Mouse (Mus musculus) liver, embryonic 11.5 days (tissue): ENCODE results near the gene Spock2. TPM values are rescaled to one million over a fixed set of nuclear protein-coding genes. Genes with fewer than 3 reads are reported as not detected.
"Not testable (repeated sequence)": the region's sequence is repeated elsewhere in the genome, so short reads cannot be mapped to it uniquely, and the experiment has no call there.

ENCODE experiments used
- ATAC-seq: fragments of 200-750 bp; cut with Nextera tagmentation; replicated peaks from 2 replicates; pipeline ENCODE4 v1.8.0; 2017; ENCODE audit warnings: moderate number of reproducible peaks, mild to moderate bottlenecking, moderate TSS enrichment, moderate library complexity; ENCODE audit not compliant: low FRiP score
- DNase-seq: peaks from one replicate; pipeline ENCODE4 v3.0.0-alpha.2; 2017; ENCODE audit warnings: low spot score
- H3K27ac ChIP-seq: fragments of 300-500 bp; sonication (generic); 2 replicates; pipeline ENCODE4 v1.5.1; 2014; ENCODE audit warnings: mild to moderate bottlenecking, low read depth, low read length, control low read depth
- H3K27me3 ChIP-seq: fragments of 300-500 bp; sonication (generic); replicated peaks from 2 replicates; pipeline ENCODE4 v1.6.1; 2014; ENCODE audit warnings: low read length, mixed read lengths; ENCODE audit not compliant: control insufficient read depth, insufficient read depth
- H3K36me3 ChIP-seq: fragments of 300-500 bp; sonication (generic); 2 replicates; pipeline ENCODE4 v1.6.1; 2014; ENCODE audit warnings: mild to moderate bottlenecking, low read length, moderate library complexity, mixed read lengths; ENCODE audit not compliant: control insufficient read depth, insufficient read depth
- H3K4me1 ChIP-seq: fragments of 300-500 bp; sonication (generic); replicated peaks from 2 replicates; pipeline ENCODE4 v1.6.1; 2014; ENCODE audit warnings: low read length, mixed read lengths; ENCODE audit not compliant: control insufficient read depth, insufficient read depth
- H3K4me2 ChIP-seq: fragments of 300-500 bp; sonication (generic); 2 replicates; pipeline ENCODE4 v1.6.1; 2014; ENCODE audit warnings: mild to moderate bottlenecking, control low read depth, moderate library complexity
- H3K4me3 ChIP-seq: fragments of 300-500 bp; sonication (generic); 2 replicates; pipeline ENCODE4 v1.5.1; 2014; ENCODE audit warnings: low read depth, low read length, control low read depth
- H3K9ac ChIP-seq: fragments of 300-500 bp; sonication (generic); 2 replicates; pipeline ENCODE4 v1.6.1; 2014; ENCODE audit warnings: low read depth, low read length, control low read depth
- H3K9me3 ChIP-seq: fragments of 300-500 bp; sonication (generic); 2 replicates; pipeline ENCODE4 v1.6.1; 2016; ENCODE audit warnings: low read length, inconsistent platforms, mixed read lengths; ENCODE audit not compliant: control insufficient read depth
- WGBS: fragments of 180-500 bp; shearing (Covaris S2); extraction: QIAGEN DNeasy Blood & Tissue Kit; methylation state at CpG from one replicate; pipeline ENCODE4 v1.1.7; 2014; 5-methylcytosine and 5-hydroxymethylcytosine counted together
- polyA plus RNA-seq: library from polyadenylated mRNA; unstranded; fragments of >200 nt; fragmentation: Nextera tagmentation; extraction: Ambion mirVana; gene quantifications from 2 replicates; pipeline ENCODE4 v1.2.1, GENCODE M21; 2014

The Spock2 gene
- polyA plus RNA-seq, 1 experiment from 2014 or later, result 0.44 TPM

DNA sequence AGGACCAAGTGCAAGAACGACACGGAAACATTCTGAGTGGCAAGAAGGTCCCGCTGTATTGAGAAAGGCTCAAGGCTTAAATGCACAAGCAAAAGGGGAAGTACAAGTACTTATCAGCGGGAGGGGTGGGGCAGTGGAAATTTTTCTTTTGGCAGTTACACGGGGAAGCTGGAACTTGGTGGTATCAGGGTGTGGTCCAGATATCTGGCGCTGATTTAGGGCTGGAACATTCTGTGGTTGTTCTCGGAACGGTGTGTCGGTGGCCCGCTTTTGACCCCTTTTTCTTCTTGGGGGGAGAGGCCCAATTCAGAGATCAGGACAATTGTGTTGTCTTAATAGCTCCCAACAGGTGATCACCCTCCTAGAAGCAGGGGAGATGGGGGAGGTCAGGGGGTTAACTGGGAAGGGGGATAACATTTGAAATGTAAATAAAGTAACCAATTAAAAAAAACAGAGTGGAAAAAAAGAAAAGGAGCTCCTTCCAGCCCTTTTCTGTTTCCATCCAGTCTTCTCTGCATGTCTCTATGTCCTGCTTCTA, 41.6 kb downstream of the Spock2 start:
- H3K9ac ChIP-seq, H3K36me3 ChIP-seq, H3K4me1 ChIP-seq, H3K4me3 ChIP-seq, H3K9me3 ChIP-seq, H3K27ac ChIP-seq, H3K4me2 ChIP-seq, H3K27me3 ChIP-seq, DNase-seq, ATAC-seq: not testable (repeated sequence)
- 72% methylated on average over 10 of the region's 10 CpGs for WGBS

DNA sequence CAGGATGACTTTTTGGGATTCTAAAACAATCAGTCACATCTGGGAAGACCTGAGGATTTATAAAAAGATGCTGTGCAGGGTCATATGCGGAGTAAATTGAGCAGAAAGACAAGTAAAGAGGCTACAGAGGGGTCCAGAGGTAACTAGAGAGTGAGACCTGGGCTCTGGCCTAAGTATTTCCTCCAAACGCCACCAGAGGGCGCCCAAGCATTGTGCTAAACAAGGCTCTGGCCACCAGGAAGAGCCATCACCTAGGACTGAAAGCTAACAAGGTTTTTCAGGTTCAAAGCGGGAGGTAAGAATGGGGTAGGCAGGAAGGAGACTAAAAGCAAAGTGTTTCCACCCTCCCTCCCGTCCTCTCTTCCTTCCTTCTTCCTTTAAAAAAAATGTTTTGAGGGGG, 42.1 kb downstream of the Spock2 start:
- Histone ChIP-seq H3K4me1 (no peaks in the 10 kb centered on the region; the same call in 1 of the 2 replicates), H3K4me2 (no peak overlapping the region), H3K27ac (no peak overlapping the region), H3K4me3 (no peak overlapping the region), H3K36me3 (no peaks in the 10 kb centered on the region), H3K27me3 (no peaks in the 10 kb centered on the region), H3K9me3 (no peaks in the 10 kb centered on the region), H3K9ac (no peak overlapping the region)
- ATAC-seq, result no peak
- 4% methylated on average over 5 of the region's 5 CpGs for whole genome bisulfite sequencing
- peak; percentile 68 for DNase-seq

DNA sequence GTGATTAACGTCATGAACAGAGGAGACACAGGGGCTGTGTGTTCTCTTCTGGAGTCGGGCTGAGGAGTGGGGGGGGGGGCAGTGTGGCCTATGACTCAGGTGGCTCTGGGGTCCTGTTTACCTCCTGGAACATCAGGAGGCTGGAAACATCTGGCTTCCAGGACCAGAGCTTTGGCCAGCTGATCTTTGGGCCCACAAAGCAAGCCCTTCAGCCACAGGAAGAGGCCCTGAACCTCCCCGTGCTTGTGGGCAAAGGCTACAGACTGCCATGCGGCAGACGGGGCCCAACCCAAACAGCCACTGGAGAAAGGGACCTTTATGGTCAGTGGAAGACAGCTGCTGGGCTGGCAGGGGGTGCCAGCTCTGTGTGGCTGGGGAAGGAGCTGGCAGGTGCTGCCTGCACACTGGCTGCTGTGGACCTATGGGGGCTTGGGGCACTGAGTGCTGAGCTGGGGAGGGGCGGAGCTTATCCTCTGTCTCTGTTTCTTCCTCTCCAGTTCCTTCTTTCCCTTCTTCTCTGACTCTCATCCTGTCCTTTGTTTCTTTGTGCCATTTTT, 45.2 kb downstream of the Spock2 start:
- Histone ChIP-seq H3K4me3 (no peak overlapping the region), H3K4me2 (no peak overlapping the region), H3K36me3 (no peaks in the 10 kb centered on the region), H3K9ac (no peak overlapping the region), H3K9me3 (no peaks in the 10 kb centered on the region), H3K27me3 (no peaks in the 10 kb centered on the region), H3K27ac (no peak overlapping the region), H3K4me1 (no peaks in the 10 kb centered on the region; the same call in 1 of the 2 replicates)
- DNase-seq (no peak), ATAC-seq (no peak)
- 45% methylated on average over 6 of the region's 6 CpGs for WGBS

DNA sequence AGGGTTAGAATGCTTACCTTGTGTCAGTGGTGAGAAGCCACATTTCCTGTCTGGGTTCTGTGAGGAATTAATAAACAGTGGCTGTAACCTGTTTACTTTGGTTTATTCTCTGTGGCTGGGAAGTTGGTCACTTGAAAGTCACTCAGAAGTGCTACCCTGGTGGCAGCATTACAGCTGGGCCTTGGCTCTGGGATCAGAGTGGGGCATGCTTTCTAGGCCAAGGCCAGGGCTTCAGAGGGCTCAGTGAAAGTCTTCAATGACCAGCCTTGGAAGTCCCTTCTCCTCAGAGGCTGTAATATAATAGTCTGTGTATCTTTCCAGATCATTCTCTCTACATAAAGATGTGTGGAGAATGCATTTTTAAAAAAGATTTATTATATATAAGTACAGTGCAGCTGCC, 50.0 kb downstream of the Spock2 start:
- Histone ChIP-seq H3K4me1 (no peaks in the 10 kb centered on the region), H3K27me3 (no peaks in the 10 kb centered on the region), H3K9ac (no peak overlapping the region), H3K4me2 (no peak overlapping the region), H3K4me3 (no peak overlapping the region), H3K36me3 (no peaks in the 10 kb centered on the region), H3K27ac (no peak overlapping the region), H3K9me3 (no peaks in the 10 kb centered on the region)
- ATAC-seq (no peak), DNase-seq (no peak)

DNA sequence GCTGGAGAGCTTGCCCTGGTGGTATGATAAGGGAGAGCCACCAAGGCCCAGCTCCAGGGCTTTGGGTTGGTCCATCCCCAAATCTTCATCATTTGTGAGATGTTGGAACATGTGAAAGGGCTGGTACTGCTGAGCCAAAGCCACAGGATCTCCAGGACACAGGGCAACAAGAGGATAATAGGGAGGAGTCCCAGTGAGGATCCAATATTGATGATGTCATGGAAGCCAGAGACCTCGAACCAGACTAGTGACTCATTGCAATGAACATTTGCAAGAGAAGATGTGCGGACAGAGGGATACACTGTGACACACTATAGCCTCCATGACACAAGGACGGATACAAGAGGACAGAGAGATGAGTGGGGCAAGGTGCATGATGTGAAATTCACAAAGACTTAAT, 52.1 kb downstream of the Spock2 start:
- Histone ChIP-seq H3K4me2 (no peak overlapping the region), H3K27me3 (no peaks in the 10 kb centered on the region), H3K9me3 (no peaks in the 10 kb centered on the region), H3K4me1 (no peaks in the 10 kb centered on the region), H3K4me3 (no peak overlapping the region), H3K9ac (no peak overlapping the region), H3K27ac (no peak overlapping the region), H3K36me3 (no peaks in the 10 kb centered on the region)
- no peak for DNase-seq
- WGBS, result 74% methylated on average over 3 of the region's 3 CpGs
- ATAC-seq, result no peak

DNA sequence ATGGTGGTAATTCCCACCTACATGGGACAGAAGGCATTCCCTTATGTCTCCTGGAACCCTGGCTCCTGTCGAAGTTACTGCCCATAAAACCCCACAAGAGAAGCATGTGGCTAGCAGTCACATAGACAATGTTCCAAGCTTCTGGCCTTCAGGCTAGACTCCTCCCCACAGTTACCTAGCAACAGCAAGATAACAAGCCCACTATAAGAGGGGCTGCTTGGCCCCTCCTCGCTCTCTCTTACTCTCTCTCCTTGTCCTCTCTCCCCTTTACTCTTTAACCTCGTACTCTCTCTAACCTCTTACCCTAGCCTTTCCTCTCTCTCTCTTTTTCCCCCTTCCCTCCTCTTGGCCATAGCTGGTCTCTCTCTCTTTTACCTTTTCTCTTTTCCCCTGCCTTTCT, 55.4 kb downstream of the Spock2 start:
- DNase-seq, H3K4me3 ChIP-seq, H3K27ac ChIP-seq, ATAC-seq, H3K9me3 ChIP-seq, H3K4me2 ChIP-seq, H3K9ac ChIP-seq, H3K4me1 ChIP-seq, H3K27me3 ChIP-seq, H3K36me3 ChIP-seq: not testable (repeated sequence)
- 63% methylated on average over 3 of the region's 3 CpGs for WGBS

DNA sequence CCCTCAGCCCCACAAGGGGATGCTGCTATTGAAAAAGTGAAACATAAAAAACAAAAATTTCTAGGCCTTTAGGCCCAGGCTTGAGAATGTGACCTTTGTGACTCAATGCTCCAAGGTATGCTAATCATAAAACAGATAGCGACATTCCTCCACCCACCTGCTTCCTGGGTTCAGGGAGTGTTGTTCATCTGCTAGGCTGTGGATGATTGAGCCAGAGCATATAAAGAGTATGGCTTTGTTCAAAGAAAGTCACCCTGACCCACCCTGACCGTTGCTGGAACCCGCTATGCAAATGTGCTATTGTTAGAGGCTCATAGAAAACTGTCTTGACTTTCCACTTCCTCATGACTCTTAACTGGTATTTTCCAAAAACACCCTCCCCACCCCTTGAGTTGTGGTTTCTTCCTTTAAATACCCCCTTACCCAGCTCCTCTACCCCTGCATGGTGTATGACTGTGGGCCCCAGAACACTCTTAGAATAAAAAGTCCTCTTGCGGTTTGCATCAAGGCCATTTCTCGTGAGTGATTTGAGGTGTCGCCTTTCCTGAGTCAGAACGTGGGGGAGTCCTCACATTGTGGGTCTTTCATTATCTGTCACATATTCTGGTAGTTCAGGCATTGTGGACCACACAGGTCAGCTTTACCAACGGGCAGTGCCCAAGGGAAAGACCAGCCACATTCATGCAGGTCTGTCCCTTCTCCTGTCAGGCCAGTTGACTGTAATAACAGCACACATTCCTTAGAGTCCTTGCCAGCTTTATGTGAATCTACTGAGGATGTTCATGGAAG, 56.4 kb downstream of the Spock2 start:
- H3K4me3 ChIP-seq, H3K27ac ChIP-seq, H3K4me2 ChIP-seq, H3K9me3 ChIP-seq, H3K36me3 ChIP-seq, H3K9ac ChIP-seq, H3K4me1 ChIP-seq, H3K27me3 ChIP-seq, ATAC-seq, DNase-seq: not testable (repeated sequence)
- WGBS, result 80% methylated on average over 8 of the region's 8 CpGs

DNA sequence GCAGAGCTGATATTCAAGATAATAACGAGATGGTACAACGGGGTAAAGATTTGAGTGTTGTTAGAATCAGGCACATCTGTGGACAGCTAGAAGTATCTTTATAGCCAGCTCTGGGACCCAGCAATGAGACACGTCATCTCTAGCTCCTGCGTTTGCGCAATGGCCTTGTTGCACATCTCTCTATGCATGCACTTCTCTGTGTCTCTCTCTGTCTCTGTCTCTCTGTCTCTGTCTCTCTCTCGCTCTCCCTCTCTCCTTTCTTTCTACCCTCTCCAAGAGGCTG, 56.9 kb downstream of the Spock2 start:
- Histone ChIP-seq H3K9ac (no peak overlapping the region), H3K9me3 (no peaks in the 10 kb centered on the region), H3K4me2 (no peak overlapping the region), H3K27me3 (no peaks in the 10 kb centered on the region), H3K27ac (no peak overlapping the region), H3K4me1 (no peaks in the 10 kb centered on the region), H3K36me3 (no peaks in the 10 kb centered on the region), H3K4me3 (no peak overlapping the region)
- DNase-seq (no peak), ATAC-seq (no peak)
- WGBS, result 81% methylated on average over 6 of the region's 6 CpGs

DNA sequence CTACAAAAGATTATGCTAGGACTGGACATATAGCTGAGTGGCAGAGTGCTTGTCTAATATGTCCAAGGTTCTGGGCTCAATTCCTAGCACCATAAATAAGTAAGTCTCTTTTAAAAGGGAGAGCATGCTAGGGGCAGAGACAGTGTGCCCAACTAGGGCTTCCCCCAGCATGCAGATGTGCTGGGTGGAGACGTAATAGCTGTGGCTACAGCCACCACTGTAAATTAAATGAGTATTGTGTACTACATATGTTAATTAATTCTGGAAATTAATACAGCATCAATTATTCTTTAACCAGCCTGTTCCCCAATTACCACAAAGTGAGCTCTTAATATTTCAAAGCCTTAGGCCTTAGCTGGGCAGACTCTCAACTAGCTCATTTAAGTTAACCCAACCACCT, 58.9 kb downstream of the Spock2 start:
- no peak overlapping the region for H3K4me3 ChIP-seq
- H3K9ac ChIP-seq, result no peak overlapping the region
- no peaks in the 10 kb centered on the region for H3K27me3 ChIP-seq
- no peak overlapping the region for H3K4me2 ChIP-seq
- 84% methylated on average over 1 of the region's 1 CpGs for WGBS
- DNase-seq (no peak), ATAC-seq (no peak)
- no peak overlapping the region for H3K27ac ChIP-seq
- no peaks in the 10 kb centered on the region for H3K36me3 ChIP-seq
- H3K9me3 ChIP-seq, result no peaks in the 10 kb centered on the region
- no peaks in the 10 kb centered on the region for H3K4me1 ChIP-seq
